Mouse (Mus musculus): Measurements from ENCODE around the gene Med1. TPM values are rescaled to one million over a fixed set of nuclear protein-coding genes. Genes with fewer than 3 reads are reported as not detected.
"Not testable (repeated sequence)": the region's sequence is repeated elsewhere in the genome, so short reads cannot be mapped to it uniquely, and the experiment has no call there.

The Med1 gene
- polyA plus RNA-seq (2016; fragmentation: Nextera tagmentation; extraction: Ambion mirVana) = 62.9 and 74.0 TPM in 2 replicates

- WGBS = 1% methylated on average over 53 of the region's 53 CpGs
- peaks cover 9% of the 10 kb centered on the region for H3K4me1 ChIP-seq
These were observed at the start of gene Med1 for GRCm38 (mm10) chr11:98192901-98193805. TSS of gene Med1 (minus strand) at chr11:98193293.

DNA sequence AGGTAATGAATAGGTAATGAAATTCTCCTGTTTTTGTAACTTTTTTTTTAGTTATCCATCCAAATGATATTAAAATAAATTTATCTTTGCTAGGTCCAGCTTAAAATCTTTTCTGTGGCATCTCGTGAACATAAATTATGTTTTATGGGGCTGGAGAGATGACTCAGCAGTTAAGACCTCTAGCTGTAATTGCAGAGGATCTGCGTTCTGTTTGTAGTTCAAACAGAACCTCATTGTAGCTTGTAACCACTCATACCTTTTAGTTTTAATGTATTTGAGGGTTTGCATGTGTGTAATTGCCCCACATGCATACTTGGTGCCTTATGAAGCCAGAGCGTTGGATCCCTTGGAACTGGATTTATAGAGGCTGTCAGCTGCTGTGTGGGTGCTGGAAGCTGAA lies 45.9 kb upstream of the Med1 start:
- Histone ChIP-seq H3K4me1 (no peaks in the 10 kb centered on the region), H3K9me3 (no peaks in the 10 kb centered on the region), H3K27ac (no peak overlapping the region), H3K4me3 (no peak overlapping the region), H3K9ac (no peak overlapping the region), H3K4me2 (replicated peaks) (no peak overlapping the region), H3K27me3 (replicated peaks) (no peaks in the 10 kb centered on the region), H3K36me3 (peaks cover 57% of the 10 kb centered on the region)
- ATAC-seq (ENCODE audit: low FRiP score, low read depth) = no peak
- WGBS = 85% methylated on average over 3 of the region's 3 CpGs

More at GRCm38 (mm10) chr11:98192901-98193805, at the start of gene Med1:
- Histone ChIP-seq H3K27ac (peak within 1 kb of the TSS; percentile 74; the same call in 1 of the 2 replicates), H3K4me2 (replicated peaks) (peak within 1 kb of the TSS; percentile 77), H3K27me3 (replicated peaks) (no peaks in the 10 kb centered on the region), H3K36me3 (peaks cover 20% of the 10 kb centered on the region), H3K4me3 (peak within 1 kb of the TSS; percentile 82), H3K9me3 (no peaks in the 10 kb centered on the region), H3K9ac (peak within 1 kb of the TSS; percentile 92)
- ATAC-seq (ENCODE audit: low FRiP score, low read depth) = peak; percentile 97

- H3K36me3 ChIP-seq = peaks cover 54% of the 10 kb centered on the region
- no peaks in the 10 kb centered on the region for H3K4me1 ChIP-seq
- no peak overlapping the region for H3K4me3 ChIP-seq
- no peaks in the 10 kb centered on the region for H3K27me3 ChIP-seq (replicated peaks)
- 81% methylated on average over 3 of the region's 3 CpGs for WGBS
- no peak overlapping the region for H3K9ac ChIP-seq
- ATAC-seq (ENCODE audit: low FRiP score, low read depth) = no peak
- no peak overlapping the region for H3K27ac ChIP-seq
- H3K9me3 ChIP-seq = no peaks in the 10 kb centered on the region
- no peak overlapping the region for H3K4me2 ChIP-seq (replicated peaks)
These were observed 45.3 kb upstream of the Med1 start for GRCm38 (mm10) chr11:98238416-98238815.

GRCm38 (mm10) chr11:98226349-98226748 lies 33.3 kb upstream of the Med1 start:
- Histone ChIP-seq H3K27me3 (replicated peaks) (no peaks in the 10 kb centered on the region), H3K36me3 (peaks cover 66% of the 10 kb centered on the region), H3K9ac (no peak overlapping the region), H3K4me2 (replicated peaks) (no peak overlapping the region), H3K4me1 (no peaks in the 10 kb centered on the region), H3K9me3 (no peaks in the 10 kb centered on the region), H3K27ac (no peak overlapping the region), H3K4me3 (no peak overlapping the region)
- WGBS = 92% methylated on average over 1 of the region's 1 CpGs
- no peak for ATAC-seq (ENCODE audit: low FRiP score, low read depth)

DNA sequence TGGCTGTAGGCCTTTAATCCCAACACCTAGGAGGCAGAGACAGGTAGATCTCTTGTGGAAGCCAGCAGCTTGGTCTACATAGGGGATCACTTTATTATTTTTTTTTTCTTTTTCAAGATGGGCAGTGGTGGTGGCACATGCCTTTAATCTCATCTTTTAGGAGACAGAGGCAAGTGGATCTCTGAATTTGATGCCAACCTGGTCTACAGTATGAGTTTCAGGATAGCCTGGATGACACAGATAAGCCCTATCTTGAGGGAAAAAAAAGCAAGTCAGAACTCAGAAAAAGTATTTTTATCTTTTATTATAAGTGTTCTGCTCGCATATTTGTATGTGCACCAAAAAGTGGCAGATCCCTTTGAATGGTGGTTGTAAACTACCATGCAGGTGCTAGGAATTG lies 20.2 kb upstream of the Med1 start:
- no peak overlapping the region for H3K4me3 ChIP-seq
- H3K4me2 ChIP-seq (replicated peaks) = no peak overlapping the region
- no peak for ATAC-seq (ENCODE audit: low FRiP score, low read depth)
- 94% methylated on average over 1 of the region's 1 CpGs for WGBS
- H3K9ac ChIP-seq = no peak overlapping the region
- no peaks in the 10 kb centered on the region for H3K9me3 ChIP-seq
- H3K36me3 ChIP-seq = peaks cover 61% of the 10 kb centered on the region
- H3K4me1 ChIP-seq = no peaks in the 10 kb centered on the region
- H3K27me3 ChIP-seq (replicated peaks) = no peaks in the 10 kb centered on the region
- H3K27ac ChIP-seq = no peak overlapping the region

- H3K9me3 ChIP-seq; H3K27ac ChIP-seq; H3K4me2 ChIP-seq (replicated peaks); H3K27me3 ChIP-seq (replicated peaks); H3K9ac ChIP-seq; H3K4me3 ChIP-seq; ATAC-seq (ENCODE audit: low FRiP score, low read depth): not testable (repeated sequence)
- Histone ChIP-seq H3K36me3 (peaks cover 56% of the 10 kb centered on the region), H3K4me1 (peaks cover 11% of the 10 kb centered on the region)
- 78% methylated on average over 5 of the region's 5 CpGs for WGBS
These were observed 16.6 kb upstream of the Med1 start for GRCm38 (mm10) chr11:98209661-98210060.

- Histone ChIP-seq H3K4me2 (replicated peaks) (peak overlapping the region; percentile 49), H3K36me3 (peaks cover 31% of the 10 kb centered on the region), H3K4me1 (peaks cover 11% of the 10 kb centered on the region)
- H3K27me3 ChIP-seq (replicated peaks); H3K27ac ChIP-seq; ATAC-seq (ENCODE audit: low FRiP score, low read depth); H3K9ac ChIP-seq; H3K4me3 ChIP-seq; H3K9me3 ChIP-seq: not testable (repeated sequence)
- 90% methylated on average over 3 of the region's 3 CpGs for WGBS
These were observed 13.2 kb upstream of the Med1 start for GRCm38 (mm10) chr11:98206281-98206680.

GRCm38 (mm10) chr11:98205463-98205862 lies 12.4 kb upstream of the Med1 start:
- no peaks in the 10 kb centered on the region for H3K27me3 ChIP-seq (replicated peaks)
- H3K4me3 ChIP-seq = no peak overlapping the region
- no peak overlapping the region for H3K27ac ChIP-seq
- H3K36me3 ChIP-seq = peaks cover 24% of the 10 kb centered on the region
- peaks cover 11% of the 10 kb centered on the region for H3K4me1 ChIP-seq
- peak overlapping the region; percentile 49 for H3K4me2 ChIP-seq (replicated peaks)
- no peaks in the 10 kb centered on the region for H3K9me3 ChIP-seq
- no peak for ATAC-seq (ENCODE audit: low FRiP score, low read depth)
- no peak overlapping the region for H3K9ac ChIP-seq

DNA sequence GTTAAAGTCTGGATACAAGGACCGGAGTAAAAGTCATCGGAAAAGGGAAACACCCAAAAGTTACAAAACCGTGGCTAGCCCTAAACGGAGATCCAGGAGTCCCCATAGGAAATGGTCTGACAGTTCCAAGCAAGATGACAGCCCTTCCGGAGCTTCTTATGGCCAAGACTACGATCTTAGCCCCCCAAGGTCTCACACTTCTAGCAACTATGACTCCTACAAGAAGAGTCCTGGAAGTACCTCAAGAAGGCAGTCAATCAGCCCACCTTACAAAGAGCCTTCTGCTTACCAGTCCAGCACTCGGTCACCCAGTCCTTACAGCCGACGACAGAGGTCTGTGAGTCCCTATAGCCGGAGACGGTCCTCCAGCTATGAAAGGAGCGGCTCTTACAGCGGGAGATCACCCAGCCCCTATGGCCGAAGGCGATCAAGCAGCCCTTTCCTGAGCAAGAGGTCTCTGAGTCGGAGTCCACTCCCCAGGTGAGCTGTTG lies 10.9 kb upstream of the Med1 start:
- Histone ChIP-seq H3K4me3 (peak overlapping the region; percentile 87), H3K4me1 (peaks cover 11% of the 10 kb centered on the region), H3K27ac (no peak overlapping the region), H3K9me3 (no peaks in the 10 kb centered on the region), H3K36me3 (peaks cover 12% of the 10 kb centered on the region), H3K27me3 (replicated peaks) (no peaks in the 10 kb centered on the region), H3K9ac (peak overlapping the region; percentile 98), H3K4me2 (replicated peaks) (peak overlapping the region; percentile 85)
- WGBS = under 1% methylated on average over 16 of the region's 16 CpGs
- no peak for ATAC-seq (ENCODE audit: low FRiP score, low read depth)

DNA sequence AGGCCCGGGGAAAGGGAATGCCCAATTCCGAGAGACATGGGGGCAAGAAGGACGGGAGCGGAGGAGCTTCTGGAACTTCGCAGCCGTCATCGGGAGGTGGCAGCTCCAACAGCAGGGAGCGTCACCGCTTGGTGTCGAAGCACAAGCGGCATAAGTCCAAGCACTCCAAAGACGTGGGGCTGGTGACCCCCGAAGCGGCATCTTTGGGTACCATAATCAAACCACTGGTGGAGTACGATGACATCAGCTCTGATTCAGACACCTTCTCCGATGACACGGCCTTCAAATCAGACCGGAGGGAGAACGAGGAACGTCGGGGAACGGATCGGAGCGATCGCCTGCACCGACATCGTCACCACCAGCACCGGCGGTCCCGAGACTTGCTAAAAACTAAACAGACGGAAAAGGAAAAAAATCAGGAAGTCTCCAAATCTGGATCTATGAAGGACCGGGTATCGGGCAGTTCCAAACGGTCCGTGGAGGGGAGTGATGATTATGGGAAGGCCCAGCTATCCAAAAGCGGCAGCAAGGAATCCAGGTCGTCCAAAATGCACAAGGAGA lies 10.3 kb upstream of the Med1 start:
- under 1% methylated on average over 37 of the region's 37 CpGs for WGBS
- peak overlapping the region; percentile 98 for H3K9ac ChIP-seq
- peaks cover 8% of the 10 kb centered on the region; the same call in 1 of the 2 replicates for H3K36me3 ChIP-seq
- ATAC-seq (ENCODE audit: low FRiP score, low read depth) = peak; percentile 54
- no peaks in the 10 kb centered on the region for H3K27me3 ChIP-seq (replicated peaks)
- H3K27ac ChIP-seq = peak overlapping the region; percentile 98
- peak overlapping the region; percentile 85 for H3K4me2 ChIP-seq (replicated peaks)
- no peaks in the 10 kb centered on the region for H3K9me3 ChIP-seq
- peaks cover 11% of the 10 kb centered on the region for H3K4me1 ChIP-seq
- H3K4me3 ChIP-seq = peak overlapping the region; percentile 87

- WGBS = under 1% methylated on average over 62 of the region's 63 CpGs
- Histone ChIP-seq H3K9me3 (no peaks in the 10 kb centered on the region), H3K9ac (peak within 1 kb of the TSS; percentile 98), H3K27me3 (replicated peaks) (no peaks in the 10 kb centered on the region), H3K4me3 (peak within 1 kb of the TSS; percentile 87), H3K36me3 (peaks cover 1% of the 10 kb centered on the region; the same call in 1 of the 2 replicates), H3K4me2 (replicated peaks) (peak within 1 kb of the TSS; percentile 85), H3K4me1 (peaks cover 11% of the 10 kb centered on the region), H3K27ac (peak within 1 kb of the TSS; percentile 98)
- peak; percentile 94 for ATAC-seq (ENCODE audit: low FRiP score, low read depth)
These were observed 9.7 kb upstream of the Med1 start, which contains the start of gene Cdk12 for GRCm38 (mm10) chr11:98202641-98203350. TSS of gene Cdk12 (plus strand) at chr11:98203059.

Data from neural tube, embryonic 12.5 days (tissue).